Mouse (Mus musculus): Measurements from ENCODE around the gene Srarp.
A peak's percentile ranks its signal among the peaks of the same experiment; 100 is the strongest.

Gene Srarp

GRCm38 (mm10) chr4:141389366-141390150, 46.3 kb downstream of the Srarp start:
- DNase-seq (ENCODE audit: low read depth, low spot score), result no peak

DNA sequence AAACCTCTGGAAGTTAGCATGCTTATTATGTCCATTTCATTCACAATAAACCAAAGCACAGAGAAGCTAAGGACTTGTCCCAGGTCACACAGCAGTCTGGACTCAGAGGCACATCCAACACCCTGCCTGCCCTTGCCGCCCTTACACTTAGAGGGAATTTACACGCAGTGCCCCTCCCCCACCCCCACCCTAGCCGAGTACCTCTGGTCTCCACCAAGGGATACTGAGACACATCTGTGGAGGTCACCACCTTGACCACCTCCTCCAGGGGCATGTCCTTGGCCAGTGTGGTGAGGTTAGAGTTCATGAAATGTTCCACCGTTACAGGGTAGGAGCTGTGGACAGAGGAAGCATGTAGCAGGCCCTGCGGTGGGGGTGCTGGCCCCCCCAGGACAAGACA, 48.0 kb downstream of the Srarp start:
- no peak for DNase-seq (ENCODE audit: low read depth, low spot score)

- peak; percentile 58 for DNase-seq (ENCODE audit: low read depth, low spot score)
Measured at GRCm38 (mm10) chr4:141387093-141387784, 48.7 kb downstream of the Srarp start.

DNA sequence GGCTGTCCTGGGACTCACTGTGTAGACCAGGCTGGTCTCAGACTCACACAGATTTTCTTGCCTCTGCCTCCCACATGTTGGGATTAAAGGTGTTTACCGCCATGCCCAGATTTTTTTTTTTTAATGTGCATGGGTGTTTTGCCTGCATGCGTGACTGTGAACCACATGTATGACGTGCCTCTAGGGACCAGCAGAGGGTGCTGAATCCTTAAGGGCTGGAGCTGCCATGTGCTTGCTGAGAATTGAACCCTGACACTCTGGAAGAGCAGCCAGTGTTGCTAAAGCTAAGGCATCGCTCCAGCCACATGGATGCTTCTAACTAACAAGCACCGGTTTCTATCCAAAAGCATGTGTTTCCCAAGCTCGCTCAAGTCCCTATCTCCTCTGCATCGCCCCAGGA, 49.8 kb downstream of the Srarp start:
- no peak for DNase-seq (ENCODE audit: low read depth, low spot score)

DNA sequence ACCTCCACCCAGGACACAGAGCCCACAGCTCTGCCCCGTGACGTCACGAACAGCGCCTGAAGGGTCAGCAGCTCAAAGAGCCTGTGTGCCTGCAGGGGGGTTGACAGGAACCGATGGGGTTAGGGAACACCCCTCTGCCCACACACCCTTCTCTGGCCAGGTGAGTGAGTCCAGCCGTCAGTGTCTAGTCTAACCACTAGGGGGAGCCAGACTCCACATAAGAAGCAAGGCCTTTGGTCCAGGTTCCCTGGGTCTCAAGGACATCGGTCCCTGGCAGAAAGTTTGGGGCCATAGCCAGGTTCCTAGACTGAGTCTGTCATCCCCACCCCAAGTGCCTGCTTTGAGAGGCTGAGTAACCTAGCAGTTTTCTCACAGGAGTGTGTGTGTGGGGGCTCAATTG, 50.6 kb downstream of the Srarp start:
- DNase-seq (ENCODE audit: low read depth, low spot score), result peak; percentile 50
